Mouse (Mus musculus): ENCODE data around the gene Gm49358.

Gene Gm49358

DNA sequence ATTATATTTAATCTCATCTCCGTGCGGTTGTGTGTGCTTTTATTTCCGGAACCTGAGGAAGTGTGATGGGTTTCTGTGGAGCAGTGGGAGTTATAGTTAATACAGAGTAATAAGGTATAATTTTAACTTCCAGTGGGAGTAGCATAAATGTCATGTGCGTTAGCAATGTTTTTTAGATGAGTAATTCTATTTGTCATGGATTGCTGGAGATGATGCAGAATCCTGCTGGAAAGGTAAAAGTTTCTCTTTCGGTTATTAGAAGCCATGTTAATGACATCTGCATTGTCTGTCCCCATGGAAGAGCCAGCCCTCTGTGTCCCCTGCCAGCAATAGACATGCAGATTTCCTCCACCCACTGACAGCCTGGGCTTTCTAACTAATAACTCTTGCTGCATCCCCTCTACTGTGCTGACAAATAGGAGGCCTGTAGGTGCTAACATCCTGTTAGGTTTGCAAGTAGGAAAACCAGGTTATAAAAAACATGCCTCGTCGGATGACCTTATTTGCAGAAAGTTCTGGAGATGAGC, 25.4 kb downstream of the Gm49358 start:
- CTCF ChIA-PET: interaction anchor here in 1 of 4 experiments (0.5 kb wide), 1 partner anchor 10 kb away, joined by 4 read pairs; no protein-coding TSS in a partner anchor

DNA sequence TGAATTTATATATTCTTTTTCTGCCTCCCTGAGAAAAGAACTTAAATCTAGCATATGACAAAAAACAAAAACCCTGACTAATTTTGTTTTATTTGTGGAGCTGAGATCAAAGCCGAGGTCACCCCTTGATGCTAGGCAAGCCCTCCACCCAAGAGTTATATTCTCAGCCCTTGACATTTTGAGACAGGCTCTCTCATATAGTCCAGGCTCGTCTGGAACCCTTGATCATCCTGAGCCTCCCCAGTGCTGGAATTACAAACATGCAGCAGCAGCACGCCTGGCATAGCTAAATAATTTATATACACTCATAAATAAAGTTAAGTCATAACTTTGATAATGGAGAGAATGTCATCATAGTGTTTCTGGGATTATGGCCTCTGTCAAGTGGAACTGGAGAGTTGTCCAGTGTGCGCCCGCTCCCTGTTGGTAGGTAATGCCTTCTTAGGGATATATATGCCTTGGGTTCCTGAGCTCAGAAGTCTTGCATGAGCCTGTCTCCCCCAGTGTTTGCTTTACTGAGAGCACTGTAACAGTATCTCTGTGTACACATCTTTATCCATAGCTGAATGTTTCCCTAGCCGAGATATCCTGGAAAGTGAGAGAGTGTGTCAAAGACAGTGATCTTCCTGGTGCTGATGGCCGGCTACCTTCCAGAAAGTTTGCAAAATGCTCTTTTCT, 27.9 kb downstream of the Gm49358 start:
- POLR2A ChIA-PET: interaction anchor here in 3 of 4 experiments (0.6 to 5.6 kb wide), 12 partner anchors 9 to 88 kb away, joined by 3 to 53 read pairs (median 5); partner anchors contain the start of gene Nt5dc3 (in 3 of the 3)
- CTCF ChIA-PET: no interaction called here

More for the DNA sequence above, 25.4 kb downstream of the Gm49358 start:
- POLR2A ChIA-PET: interaction anchor here in 2 of 4 experiments (0.8 to 5.6 kb wide), 3 partner anchors 10 to 17 kb away, joined by 3 to 53 read pairs (median 45); partner anchors contain the start of gene Nt5dc3 (in 2 of the 2)

DNA sequence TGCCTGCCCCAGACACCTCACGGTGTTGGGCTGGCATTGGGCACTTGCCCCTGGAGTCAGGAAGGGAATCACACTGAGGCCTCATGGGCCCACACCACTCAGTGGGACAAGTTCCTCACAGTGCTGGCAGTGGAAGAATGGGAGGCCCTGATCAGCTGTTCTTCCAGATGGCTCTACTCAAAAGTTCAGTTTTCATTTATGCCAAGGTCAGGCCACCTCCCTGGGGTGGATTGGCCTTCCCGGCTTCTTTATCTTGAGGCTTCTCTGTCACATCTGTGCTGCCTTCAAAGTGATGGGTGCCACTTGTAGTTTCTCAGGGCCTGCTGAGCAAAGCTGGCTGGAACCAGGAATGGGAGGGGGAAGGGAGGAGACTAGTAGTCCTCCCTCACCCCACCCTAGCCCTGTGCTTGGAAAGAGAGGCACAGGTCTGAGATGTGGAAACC, 29.8 kb downstream of the Gm49358 start:
- ChIA-PET CTCF (interaction anchor here in 1 of 4 experiments (1.1 to 2.1 kb wide), 2 partner anchors 15 to 36 kb away, joined by 3 to 4 read pairs; partner anchors contain the start of gene Nt5dc3), POLR2A (interaction anchor here (0.5 to 5.4 kb wide), 19 partner anchors 9 to 94 kb away, joined by 3 to 74 read pairs (median 7); partner anchors contain the start of genes Nt5dc3 (in 4 of the 4) and Ttc41 (in 1 of the 4))

DNA sequence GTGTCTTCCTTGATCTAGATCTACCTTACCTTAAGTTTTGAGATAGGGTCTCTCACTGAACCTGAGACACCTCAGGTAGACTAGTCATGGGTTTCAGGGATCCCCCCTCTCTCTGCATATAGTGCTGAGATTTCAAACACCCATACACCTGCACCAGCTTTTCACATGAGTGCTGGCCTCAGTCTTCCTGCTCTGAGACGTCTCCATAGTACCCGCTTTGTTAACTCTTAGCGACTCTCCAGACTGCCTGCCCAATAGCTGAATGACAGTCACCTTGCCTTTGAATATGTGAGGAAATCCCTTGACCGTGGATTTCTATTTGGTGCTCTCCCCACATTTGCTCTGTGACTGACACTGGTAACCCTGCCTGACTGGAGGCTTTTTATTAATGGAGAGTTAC, 30.4 kb downstream of the Gm49358 start:
- ChIA-PET POLR2A (interaction anchor here (0.5 to 5.4 kb wide), 25 partner anchors 9 to 95 kb away, joined by 3 to 74 read pairs (median 5); partner anchors contain the start of genes Nt5dc3 (in 4 of the 4) and Ttc41 (in 1 of the 4)), CTCF (interaction anchor here in 1 of 4 experiments (1.1 to 2.1 kb wide), 2 partner anchors 16 to 36 kb away, joined by 3 to 4 read pairs; partner anchors contain the start of gene Nt5dc3)

DNA sequence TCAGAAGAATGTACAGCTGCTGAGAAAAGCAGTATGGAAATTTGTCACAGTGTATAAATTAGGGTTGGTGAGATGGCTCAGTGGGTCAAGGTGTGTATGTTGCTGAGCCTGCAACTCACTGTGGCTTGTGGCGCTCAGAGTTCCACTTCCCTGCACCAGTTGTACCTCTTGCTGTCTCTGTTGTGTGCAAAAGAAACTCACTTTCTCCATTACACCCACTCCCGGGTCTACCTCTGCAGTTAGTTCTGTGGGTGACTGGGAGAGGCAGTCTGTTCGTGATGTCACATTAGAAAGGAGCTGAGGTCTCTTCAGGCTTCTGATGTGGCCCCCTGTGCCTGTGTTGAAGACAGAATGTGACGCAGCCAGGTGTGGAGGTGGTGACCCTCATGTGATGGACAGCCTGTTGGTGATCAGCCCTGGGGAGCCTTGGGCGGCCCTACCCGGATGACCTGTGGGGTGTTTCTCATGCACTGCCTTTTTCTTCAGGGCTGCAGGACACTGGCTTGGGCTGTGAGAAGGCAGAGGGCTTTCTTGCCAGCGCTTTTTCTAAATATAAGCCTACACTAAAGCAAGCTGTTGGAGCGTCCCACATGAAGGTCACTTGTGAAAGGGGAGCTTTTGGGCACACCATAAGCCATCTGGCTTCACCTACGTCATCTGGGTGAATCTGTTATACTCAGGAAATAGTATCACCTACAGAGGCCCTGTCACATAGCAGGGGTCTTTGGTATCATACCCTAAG, 31.2 kb downstream of the Gm49358 start:
- CTCF ChIA-PET: interaction anchor here in 1 of 4 experiments (1.1 to 2.1 kb wide), 2 partner anchors 16 to 35 kb away, joined by 3 to 4 read pairs; partner anchors contain the start of gene Nt5dc3
- POLR2A ChIA-PET: interaction anchor here (0.6 to 5.4 kb wide), 24 partner anchors 9 to 186 kb away, joined by 3 to 74 read pairs (median 5); partner anchors contain the start of gene Nt5dc3 (in 3 of the 4)

DNA sequence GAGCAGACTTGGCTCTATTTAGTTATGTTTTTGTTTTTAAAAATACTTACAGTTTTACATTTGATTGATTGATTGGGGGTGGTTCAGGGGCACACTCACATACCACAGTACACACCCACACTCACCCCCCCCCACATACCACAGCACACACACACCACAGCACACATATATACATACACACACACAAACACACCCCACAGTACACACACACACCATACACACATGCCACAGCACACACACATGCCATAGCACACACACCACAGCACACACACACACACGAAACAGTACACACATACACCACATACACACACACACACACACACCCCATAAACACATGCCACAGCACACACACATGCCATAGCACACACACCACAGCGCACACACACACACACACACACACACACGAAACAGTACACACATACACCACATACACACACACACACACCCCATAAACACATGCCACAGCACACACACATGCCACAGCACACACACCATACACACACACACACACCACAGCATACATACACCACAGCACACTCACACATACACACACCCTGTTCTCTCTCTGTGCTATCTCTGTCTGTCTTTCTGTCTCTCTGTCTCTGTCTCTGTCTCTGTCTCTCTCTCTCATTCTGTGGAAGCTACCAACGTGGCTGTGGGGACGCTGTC, 32.4 kb downstream of the Gm49358 start:
- CTCF ChIA-PET: no interaction called here

DNA sequence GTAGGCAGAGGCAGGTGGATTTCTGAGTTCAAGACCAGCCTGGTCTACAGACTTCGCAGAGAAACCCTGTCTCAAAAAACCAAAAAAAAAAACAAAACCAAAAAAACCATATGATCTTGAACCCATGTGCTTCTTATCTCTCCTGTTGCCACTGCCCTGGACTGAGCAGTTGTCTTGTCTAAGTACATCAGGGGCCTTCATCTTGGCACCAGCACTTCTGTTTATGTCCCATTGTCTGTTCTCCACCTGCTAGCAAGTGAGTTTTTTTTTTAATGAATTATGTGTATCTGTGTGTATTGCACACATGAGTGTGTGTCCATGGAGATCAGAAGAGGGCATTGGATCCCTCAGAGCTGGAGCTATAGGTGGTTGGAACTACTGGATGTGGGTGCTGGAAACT, 43.6 kb downstream of the Gm49358 start:
- POLR2A ChIA-PET: interaction anchor here in 2 of 4 experiments (1.1 to 1.8 kb wide), 3 partner anchors 28 to 36 kb away, joined by 3 to 6 read pairs (median 5); partner anchors contain the start of gene Nt5dc3 (in 2 of the 2)
- CTCF ChIA-PET: no interaction called here

More for the DNA sequence above, 32.4 kb downstream of the Gm49358 start:
- POLR2A ChIA-PET: interaction anchor here in 3 of 4 experiments (0.6 to 5.4 kb wide), 13 partner anchors 8 to 184 kb away, joined by 3 to 74 read pairs (median 7); partner anchors contain the start of gene Nt5dc3 (in 2 of the 3)

DNA sequence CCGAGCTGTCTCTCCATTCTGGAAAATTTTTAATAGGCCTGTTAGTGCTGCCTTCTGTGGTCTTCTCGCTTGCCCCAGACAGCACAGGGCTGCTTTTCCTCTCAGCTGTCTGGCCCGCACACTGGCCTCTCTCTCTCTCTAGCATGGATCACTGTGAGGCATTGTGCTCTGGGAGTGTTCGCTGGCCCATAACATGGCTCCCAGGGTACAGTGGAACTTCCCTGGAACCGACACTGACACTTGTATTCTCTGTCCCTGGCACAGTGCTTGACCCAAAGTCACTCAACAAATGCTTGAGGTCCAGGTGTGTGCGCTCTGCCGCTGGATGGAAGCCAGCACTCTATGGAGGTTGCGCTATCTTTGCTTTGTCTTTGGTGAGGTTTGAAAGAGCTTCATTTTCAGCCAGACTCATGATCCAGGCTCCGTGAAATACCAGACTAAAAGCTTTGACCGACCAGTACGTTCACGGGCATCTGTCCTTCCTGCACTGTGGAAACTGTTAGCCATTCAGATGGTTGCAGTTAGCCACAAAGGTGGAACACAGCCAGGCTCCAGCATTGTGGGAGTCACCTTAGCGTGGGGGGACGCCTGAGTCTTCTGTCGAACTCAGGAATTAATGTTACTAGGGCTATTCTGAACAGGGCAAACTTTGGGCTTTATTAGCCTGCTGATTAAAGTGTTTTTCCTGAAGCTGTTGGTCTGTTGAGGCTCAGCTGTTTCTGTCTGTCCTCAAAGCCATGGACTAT, 44.4 kb downstream of the Gm49358 start:
- POLR2A ChIA-PET: interaction anchor here in 3 of 4 experiments (0.7 to 3.8 kb wide), 8 partner anchors 14 to 58 kb away, joined by 3 to 16 read pairs (median 3); partner anchors contain the start of gene Nt5dc3 (in 2 of the 3)
- CTCF ChIA-PET: no interaction called here

DNA sequence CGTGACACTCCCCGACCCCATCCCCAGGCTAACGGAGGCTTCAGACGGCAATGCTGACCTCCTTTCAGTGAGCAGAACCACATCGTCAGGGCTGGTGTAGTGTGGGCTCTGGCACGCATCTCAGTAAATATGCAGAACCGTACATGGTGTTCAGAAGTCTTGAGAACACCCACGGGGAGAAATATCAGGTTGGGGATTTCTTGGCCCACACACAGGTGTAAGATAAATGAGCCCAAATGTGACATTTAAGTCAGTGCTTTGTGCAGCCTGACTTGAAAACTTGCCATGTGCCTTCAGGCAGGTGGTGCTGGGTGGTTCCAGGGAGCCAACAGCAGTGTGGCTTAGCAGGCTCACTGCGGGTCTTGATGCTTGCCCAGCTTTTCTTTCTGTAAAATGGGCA, 46.2 kb downstream of the Gm49358 start:
- ChIA-PET CTCF (interaction anchor here in 1 of 4 experiments (0.9 kb wide), 1 partner anchor 79 kb away, joined by 6 read pairs; no protein-coding TSS in a partner anchor), POLR2A (interaction anchor here in 3 of 4 experiments (1.1 to 3.8 kb wide), 6 partner anchors 9 to 31 kb away, joined by 4 to 16 read pairs (median 4); partner anchors contain the start of gene Nt5dc3 (in 3 of the 3))

DNA sequence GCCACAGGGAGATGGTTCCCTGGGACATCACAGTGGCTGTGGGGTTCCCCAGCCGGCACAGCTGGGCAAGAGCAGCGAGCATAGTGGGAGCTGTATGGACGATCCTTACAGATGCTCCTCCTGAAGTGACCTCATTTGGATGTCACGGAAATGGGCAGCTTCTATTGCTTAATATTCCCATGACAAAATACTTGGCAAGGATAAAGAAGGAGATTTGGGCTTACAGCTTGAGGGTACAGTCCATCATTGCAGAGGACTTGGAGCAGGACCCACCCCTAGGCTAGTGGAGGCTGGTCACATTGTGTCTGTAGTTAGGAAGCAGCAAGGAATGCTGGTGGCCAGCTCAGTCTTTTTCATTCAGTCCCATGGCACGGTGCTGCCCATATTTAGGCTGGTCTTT, 46.8 kb downstream of the Gm49358 start:
- CTCF ChIA-PET: interaction anchor here in 1 of 4 experiments (0.5 to 0.9 kb wide), 2 partner anchors 79 to 747 kb away, joined by 3 to 6 read pairs; no protein-coding TSS in a partner anchor
- POLR2A ChIA-PET: interaction anchor here in 3 of 4 experiments (0.7 to 3.8 kb wide), 8 partner anchors 9 to 32 kb away, joined by 3 to 16 read pairs (median 4); partner anchors contain the start of gene Nt5dc3 (in 3 of the 3)

DNA sequence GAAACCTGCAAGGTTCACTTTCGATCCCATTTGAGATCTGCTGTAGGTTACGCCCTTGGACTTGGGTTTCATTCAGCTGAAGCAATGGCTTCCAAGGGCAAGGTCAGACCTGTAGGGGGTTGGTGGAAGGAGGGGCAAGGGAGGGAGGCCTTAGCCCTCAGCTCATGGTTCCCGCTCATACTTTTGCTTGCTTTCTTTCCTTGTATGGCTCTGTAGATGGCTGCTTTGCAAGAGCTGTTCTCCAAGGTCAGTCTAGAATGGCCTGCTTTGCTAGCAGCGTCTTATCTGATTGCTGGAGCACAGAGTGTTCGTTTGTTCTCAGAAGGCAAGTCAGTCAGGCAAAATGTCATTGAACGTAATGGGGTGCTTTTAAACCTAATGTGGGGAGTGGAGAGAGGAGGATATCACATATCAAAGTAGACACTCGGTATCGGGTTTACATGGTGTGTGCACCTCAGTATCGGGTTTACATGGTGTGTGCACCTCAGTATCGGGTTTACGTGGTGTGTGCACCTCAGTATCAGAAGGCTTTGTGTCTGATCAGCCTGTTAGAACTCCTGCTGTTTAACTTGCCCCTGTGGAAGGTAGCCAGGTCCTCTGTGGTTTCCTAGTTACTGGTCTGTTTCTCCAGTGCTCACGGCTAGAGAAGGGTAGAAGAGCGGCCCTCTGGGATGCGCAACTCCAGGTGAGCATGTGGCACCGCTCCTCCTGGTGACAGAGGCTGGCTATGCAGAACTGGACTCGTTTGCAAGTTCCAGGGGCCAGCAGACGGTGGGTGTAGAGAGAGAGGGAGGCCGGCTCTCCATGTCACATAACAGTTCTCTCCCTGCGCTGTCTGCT, 50.7 kb downstream of the Gm49358 start:
- POLR2A ChIA-PET: interaction anchor here in 3 of 4 experiments (0.5 to 2.0 kb wide), 13 partner anchors 19 to 110 kb away, joined by 3 to 14 read pairs (median 4); partner anchors contain the start of genes Nt5dc3 (in 2 of the 3), Hsp90b1 (in 1 of the 3) and Ttc41 (in 1 of the 3)
- CTCF ChIA-PET: interaction anchor here in 2 of 4 experiments (0.6 kb wide), 2 partner anchors 10 to 204 kb away, joined by 3 read pairs; no protein-coding TSS in a partner anchor

DNA sequence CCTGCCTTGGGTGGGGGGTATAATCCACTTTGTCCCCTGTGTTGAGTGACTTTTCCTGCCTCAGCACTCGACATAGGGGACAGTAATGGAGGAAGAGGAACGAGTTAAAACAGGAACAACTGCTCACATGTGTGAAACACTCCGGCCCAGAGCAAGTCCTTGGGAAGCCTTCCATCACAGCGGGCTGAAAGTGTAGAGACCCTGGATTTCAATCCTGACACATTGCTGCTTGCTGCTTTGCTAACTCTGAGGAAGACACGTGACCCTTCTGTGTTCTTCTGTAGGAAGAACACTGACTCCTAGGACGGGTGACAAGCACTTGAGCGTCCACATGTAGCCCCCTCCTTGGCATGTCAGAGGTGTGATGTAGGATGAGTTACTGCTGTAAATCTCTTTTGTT, 51.4 kb downstream of the Gm49358 start:
- ChIA-PET POLR2A (no interaction called here), CTCF (no interaction called here)

DNA sequence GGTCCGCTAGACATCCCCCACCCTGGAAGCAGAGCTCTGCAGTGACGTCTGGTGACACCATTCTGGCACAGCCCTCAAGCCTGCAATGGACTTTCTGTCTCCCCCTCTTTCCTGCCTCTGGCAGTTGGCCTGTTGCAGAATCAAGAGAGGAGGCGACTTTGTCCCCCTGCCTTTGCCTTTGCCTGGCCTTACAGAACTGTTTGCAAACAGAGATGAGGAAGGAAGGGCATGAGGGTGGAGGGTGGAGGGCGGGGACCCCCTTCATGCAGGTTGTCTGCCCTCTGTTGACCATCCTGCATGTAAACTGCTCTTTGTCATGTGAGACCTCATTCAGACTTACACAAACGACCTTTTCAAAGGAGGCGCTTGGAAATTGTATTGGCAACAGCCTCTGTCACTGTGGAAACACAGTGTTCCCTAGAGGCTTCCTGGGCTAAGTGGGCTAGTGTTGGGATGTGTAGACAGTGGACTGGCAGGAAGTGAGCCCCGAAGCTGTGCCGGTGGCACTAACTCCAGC, 55.9 kb downstream of the Gm49358 start:
- POLR2A ChIA-PET: interaction anchor here in 3 of 4 experiments (0.8 to 1.6 kb wide), 5 partner anchors 9 to 92 kb away, joined by 3 to 5 read pairs (median 4); no protein-coding TSS in a partner anchor
- CTCF ChIA-PET: interaction anchor here in 1 of 4 experiments (1.5 kb wide), 1 partner anchor 41 kb away, joined by 3 read pairs; the partner anchor contains the start of gene Nt5dc3

DNA sequence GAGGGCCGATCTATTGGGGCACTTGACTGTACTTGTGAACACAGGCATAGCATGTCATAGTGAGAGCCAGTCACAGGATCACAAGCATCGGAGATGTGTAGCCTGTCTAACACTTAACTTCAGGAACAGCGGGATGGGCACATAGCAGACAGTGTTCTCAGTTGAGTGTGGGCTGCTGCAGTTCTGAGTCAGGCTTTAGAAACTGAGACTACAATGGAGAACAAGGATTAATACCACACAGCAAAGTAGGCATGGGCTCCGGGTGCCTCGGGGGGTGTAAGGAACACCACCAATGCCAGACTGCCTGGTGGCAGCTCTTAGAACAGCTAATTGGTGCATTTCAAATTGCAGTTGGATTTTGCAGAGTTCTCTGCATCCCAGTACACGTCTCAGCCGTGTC, 57.2 kb downstream of the Gm49358 start:
- POLR2A ChIA-PET: interaction anchor here in 2 of 4 experiments (0.9 to 1.6 kb wide), 3 partner anchors 36 to 115 kb away, joined by 3 to 5 read pairs (median 4); partner anchors contain the start of gene Ttc41 (in 1 of the 2)
- CTCF ChIA-PET: interaction anchor here in 1 of 4 experiments (0.5 kb wide), 1 partner anchor 185 kb away, joined by 3 read pairs; no protein-coding TSS in a partner anchor

DNA sequence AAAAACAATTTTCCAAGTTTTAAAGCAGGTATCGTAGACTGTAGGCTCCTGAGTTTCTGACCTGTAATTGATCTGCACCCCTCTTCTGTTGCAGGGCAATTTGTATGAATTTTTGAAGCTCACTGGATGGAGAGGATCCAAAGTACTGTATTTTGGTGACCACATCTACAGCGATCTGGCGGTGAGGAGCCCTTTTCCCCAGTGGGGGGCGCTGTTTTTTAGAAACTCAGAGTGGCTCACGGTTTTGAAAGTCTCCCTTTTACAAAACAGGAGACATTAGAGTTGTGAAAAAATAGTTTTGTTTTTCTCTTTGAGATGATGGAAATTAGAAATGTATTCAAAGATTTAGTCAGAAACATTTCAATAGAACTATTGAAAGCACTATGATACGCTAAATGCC, 60.3 kb downstream of the Gm49358 start:
- ChIA-PET POLR2A (interaction anchor here in 3 of 4 experiments (1.0 to 2.8 kb wide), 3 partner anchors 12 to 136 kb away, joined by 4 to 10 read pairs (median 4); partner anchors contain the start of gene Nt5dc3 (in 1 of the 3)), CTCF (interaction anchor here (0.6 to 2.5 kb wide), 10 partner anchors 9 to 962 kb away, joined by 3 to 7 read pairs (median 3); partner anchors contain the start of gene Nt5dc3 (in 1 of the 4))
